Mouse (Mus musculus): Measurements from ENCODE around the gene Pigr. TPM values are rescaled to one million over a fixed set of nuclear protein-coding genes. Genes with fewer than 3 reads are reported as not detected.

Gene Pigr
- polyA plus RNA-seq, 1 experiment, result 3.0 TPM

- Histone ChIP-seq H3K27me3 (ENCODE audit: control insufficient read depth, insufficient read depth, low read length) (no peaks in the 10 kb centered on the region; the same call in 1 of the 2 replicates), H3K4me3 (ENCODE audit: control insufficient read depth, insufficient read depth, low read length) (no peak overlapping the region), H3K4me1 (replicated peaks; ENCODE audit: control insufficient read depth, insufficient read depth, low read length) (no peaks in the 10 kb centered on the region), H3K27ac (ENCODE audit: control insufficient read depth, insufficient read depth, low read length) (no peak overlapping the region), H3K36me3 (ENCODE audit: control insufficient read depth, insufficient read depth, low read length) (no peaks in the 10 kb centered on the region)
- TF ChIP-seq CTCF (IDR thresholded peaks at IDR 0.05; ENCODE audit: borderline replicate concordance, control insufficient read depth, extremely low read depth, insufficient read depth, low read length, poor library complexity) (no peak), POLR2A (IDR thresholded peaks at IDR 0.05; ENCODE audit: control insufficient read depth, extremely low read depth, insufficient read depth, low read length, poor library complexity) (no peak)
- no peak for DNase-seq
- WGBS, result 91% methylated on average over 9 of the region's 9 CpGs
These were observed 28.3 kb downstream of the Pigr start for GRCm38 (mm10) chr1:130854819-130855218.

GRCm38 (mm10) chr1:130855723-130856122 lies 29.2 kb downstream of the Pigr start:
- no peak overlapping the region for H3K27ac ChIP-seq (ENCODE audit: control insufficient read depth, insufficient read depth, low read length)
- no peak overlapping the region for H3K4me3 ChIP-seq (ENCODE audit: control insufficient read depth, insufficient read depth, low read length)
- 98% methylated on average over 2 of the region's 2 CpGs for WGBS
- H3K4me1 ChIP-seq (replicated peaks; ENCODE audit: control insufficient read depth, insufficient read depth, low read length), result no peaks in the 10 kb centered on the region
- no peak for TF ChIP-seq POLR2A (IDR thresholded peaks at IDR 0.05; ENCODE audit: control insufficient read depth, extremely low read depth, insufficient read depth, low read length, poor library complexity)
- TF ChIP-seq CTCF (IDR thresholded peaks at IDR 0.05; ENCODE audit: borderline replicate concordance, control insufficient read depth, extremely low read depth, insufficient read depth, low read length, poor library complexity), result no peak
- no peaks in the 10 kb centered on the region for H3K36me3 ChIP-seq (ENCODE audit: control insufficient read depth, insufficient read depth, low read length)
- no peak for DNase-seq
- H3K27me3 ChIP-seq (ENCODE audit: control insufficient read depth, insufficient read depth, low read length), result no peaks in the 10 kb centered on the region; the same call in 1 of the 2 replicates

GRCm38 (mm10) chr1:130857456-130857855 lies 31.0 kb downstream of the Pigr start:
- Histone ChIP-seq H3K27ac (ENCODE audit: control insufficient read depth, insufficient read depth, low read length) (no peak overlapping the region), H3K36me3 (ENCODE audit: control insufficient read depth, insufficient read depth, low read length) (no peaks in the 10 kb centered on the region), H3K4me3 (ENCODE audit: control insufficient read depth, insufficient read depth, low read length) (no peak overlapping the region), H3K4me1 (replicated peaks; ENCODE audit: control insufficient read depth, insufficient read depth, low read length) (no peaks in the 10 kb centered on the region), H3K27me3 (ENCODE audit: control insufficient read depth, insufficient read depth, low read length) (no peaks in the 10 kb centered on the region; the same call in 1 of the 2 replicates)
- TF ChIP-seq CTCF (IDR thresholded peaks at IDR 0.05; ENCODE audit: borderline replicate concordance, control insufficient read depth, extremely low read depth, insufficient read depth, low read length, poor library complexity), result no peak
- no peak for TF ChIP-seq POLR2A (IDR thresholded peaks at IDR 0.05; ENCODE audit: control insufficient read depth, extremely low read depth, insufficient read depth, low read length, poor library complexity)
- WGBS, result 96% methylated on average over 4 of the region's 4 CpGs
- no peak for DNase-seq

- H3K27ac ChIP-seq (ENCODE audit: control insufficient read depth, insufficient read depth, low read length), result no peak overlapping the region
- no peaks in the 10 kb centered on the region for H3K36me3 ChIP-seq (ENCODE audit: control insufficient read depth, insufficient read depth, low read length)
- H3K4me3 ChIP-seq (ENCODE audit: control insufficient read depth, insufficient read depth, low read length), result no peak overlapping the region
- 16% methylated on average over 4 of the region's 4 CpGs for WGBS
- DNase-seq, result peak; percentile 53
- no peaks in the 10 kb centered on the region for H3K27me3 ChIP-seq (ENCODE audit: control insufficient read depth, insufficient read depth, low read length)
- H3K4me1 ChIP-seq (replicated peaks; ENCODE audit: control insufficient read depth, insufficient read depth, low read length), result peaks cover 16% of the 10 kb centered on the region
- TF ChIP-seq CTCF (IDR thresholded peaks at IDR 0.05; ENCODE audit: borderline replicate concordance, control insufficient read depth, extremely low read depth, insufficient read depth, low read length, poor library complexity) (no peak), POLR2A (IDR thresholded peaks at IDR 0.05; ENCODE audit: control insufficient read depth, extremely low read depth, insufficient read depth, low read length, poor library complexity) (no peak)
These were observed 37.8 kb downstream of the Pigr start for GRCm38 (mm10) chr1:130864238-130864637.

- H3K27ac ChIP-seq (ENCODE audit: control insufficient read depth, insufficient read depth, low read length), result no peak overlapping the region; the same call in 1 of the 2 replicates
- peaks cover 16% of the 10 kb centered on the region for H3K4me1 ChIP-seq (replicated peaks; ENCODE audit: control insufficient read depth, insufficient read depth, low read length)
- no peak for DNase-seq
- no peaks in the 10 kb centered on the region for H3K27me3 ChIP-seq (ENCODE audit: control insufficient read depth, insufficient read depth, low read length)
- WGBS, result 87% methylated on average over 5 of the region's 5 CpGs
- no peak overlapping the region for H3K4me3 ChIP-seq (ENCODE audit: control insufficient read depth, insufficient read depth, low read length)
- H3K36me3 ChIP-seq (ENCODE audit: control insufficient read depth, insufficient read depth, low read length), result no peaks in the 10 kb centered on the region
- TF ChIP-seq CTCF (IDR thresholded peaks at IDR 0.05; ENCODE audit: borderline replicate concordance, control insufficient read depth, extremely low read depth, insufficient read depth, low read length, poor library complexity), result no peak
- TF ChIP-seq POLR2A (IDR thresholded peaks at IDR 0.05; ENCODE audit: control insufficient read depth, extremely low read depth, insufficient read depth, low read length, poor library complexity), result no peak
These were observed 38.3 kb downstream of the Pigr start for GRCm38 (mm10) chr1:130864741-130865140.

- 83% methylated on average over 7 of the region's 7 CpGs for WGBS
- Histone ChIP-seq H3K27me3 (ENCODE audit: control insufficient read depth, insufficient read depth, low read length) (no peaks in the 10 kb centered on the region), H3K27ac (ENCODE audit: control insufficient read depth, insufficient read depth, low read length) (no peak within 1 kb of the TSS; the same call in 1 of the 2 replicates), H3K4me1 (replicated peaks; ENCODE audit: control insufficient read depth, insufficient read depth, low read length) (peaks cover 16% of the 10 kb centered on the region), H3K4me3 (ENCODE audit: control insufficient read depth, insufficient read depth, low read length) (no peak within 1 kb of the TSS), H3K36me3 (ENCODE audit: control insufficient read depth, insufficient read depth, low read length) (no peaks in the 10 kb centered on the region)
- DNase-seq, result no peak
- no peak for TF ChIP-seq CTCF (IDR thresholded peaks at IDR 0.05; ENCODE audit: borderline replicate concordance, control insufficient read depth, extremely low read depth, insufficient read depth, low read length, poor library complexity)
- TF ChIP-seq POLR2A (IDR thresholded peaks at IDR 0.05; ENCODE audit: control insufficient read depth, extremely low read depth, insufficient read depth, low read length, poor library complexity), result no peak
These were observed 39.2 kb downstream of the Pigr start, which contains the start of gene Fcmr for GRCm38 (mm10) chr1:130865541-130866221. TSS of gene Fcmr (plus strand) at chr1:130865669.

All from thymus, adult 2 months (tissue).